Mouse (Mus musculus) MEL-GATA-1-ER (cell line): ENCODE results near the gene Gm815.

Experiments
- DNase-seq: peaks from one replicate; pipeline ENCODE4 v3.0.0-alpha.2; 2012; ENCODE audit warnings: low read depth; ENCODE audit errors: extremely low read depth

The Gm815 gene

DNA sequence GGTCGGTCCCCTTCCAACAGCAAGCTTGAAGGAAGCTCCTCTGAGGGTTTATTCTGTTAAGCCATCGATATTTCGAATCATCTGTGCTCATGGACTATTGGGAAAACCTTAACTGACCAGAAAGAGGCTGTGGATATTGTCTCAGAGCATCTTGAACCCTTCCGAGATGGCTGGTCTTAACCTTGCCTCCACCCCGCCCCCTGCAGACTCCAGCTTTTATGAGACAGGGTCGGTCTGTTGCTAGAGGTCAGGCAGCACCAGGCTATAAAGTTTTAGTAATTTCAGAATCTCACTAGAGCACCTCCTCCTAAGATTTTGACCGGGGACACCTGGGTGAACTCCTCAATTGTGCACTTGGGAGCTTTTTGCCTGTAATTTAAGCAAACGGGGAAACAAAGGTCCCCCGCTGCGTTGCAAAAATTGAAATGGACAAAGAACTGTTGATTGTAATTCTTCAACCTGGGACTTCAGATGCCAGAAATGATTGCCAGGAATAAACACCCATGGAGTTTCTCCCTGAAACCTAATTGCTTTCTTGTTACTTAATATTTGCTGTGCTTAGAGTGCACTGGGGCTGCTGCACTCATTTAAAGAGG lies 8.4 kb upstream of the Gm815 start:
- no peak for DNase-seq

DNA sequence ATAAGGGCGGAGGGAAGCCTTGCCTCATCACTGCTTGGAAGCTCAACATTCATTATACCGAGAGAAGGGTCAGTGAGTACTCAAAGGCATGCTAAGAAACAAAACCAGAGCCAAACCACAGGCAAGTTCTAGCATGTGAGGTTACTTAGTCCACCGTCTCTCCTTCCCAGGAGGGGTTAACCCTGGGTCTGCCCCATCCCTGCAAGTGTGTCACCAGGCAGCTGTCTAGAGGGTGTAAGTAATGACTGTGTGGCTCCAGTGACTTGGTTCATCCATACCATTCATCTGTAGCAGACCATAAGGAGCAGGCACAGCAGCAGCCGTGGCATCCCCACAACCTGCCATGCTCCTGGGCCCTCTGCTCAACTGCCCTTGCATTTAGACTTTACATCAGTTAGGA lies 5.8 kb upstream of the Gm815 start:
- DNase-seq: no peak

- no peak for DNase-seq
Measured at GRCm38 (mm10) chr19:26881866-26882427, 3.7 kb upstream of the Gm815 start.

DNA sequence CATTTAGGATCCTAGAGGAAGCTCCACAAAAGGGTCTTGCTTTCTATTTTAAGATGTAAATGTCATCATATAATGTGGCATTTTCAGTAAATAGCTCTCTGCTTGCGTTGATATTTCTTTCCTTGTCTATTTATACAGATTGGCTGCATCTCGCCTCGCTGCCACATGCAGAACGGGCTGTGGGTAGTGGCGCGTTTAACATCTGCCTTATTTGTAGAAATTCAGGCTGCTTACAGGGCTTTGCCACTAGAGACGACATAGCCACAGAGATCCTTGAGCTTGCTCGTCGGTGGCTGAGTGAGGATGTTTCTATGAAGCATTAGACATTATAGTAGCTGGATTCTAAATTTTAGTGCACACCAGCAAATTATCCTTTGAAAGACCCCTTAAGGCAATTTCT lies 2.5 kb downstream of the Gm815 start:
- no peak for DNase-seq

DNA sequence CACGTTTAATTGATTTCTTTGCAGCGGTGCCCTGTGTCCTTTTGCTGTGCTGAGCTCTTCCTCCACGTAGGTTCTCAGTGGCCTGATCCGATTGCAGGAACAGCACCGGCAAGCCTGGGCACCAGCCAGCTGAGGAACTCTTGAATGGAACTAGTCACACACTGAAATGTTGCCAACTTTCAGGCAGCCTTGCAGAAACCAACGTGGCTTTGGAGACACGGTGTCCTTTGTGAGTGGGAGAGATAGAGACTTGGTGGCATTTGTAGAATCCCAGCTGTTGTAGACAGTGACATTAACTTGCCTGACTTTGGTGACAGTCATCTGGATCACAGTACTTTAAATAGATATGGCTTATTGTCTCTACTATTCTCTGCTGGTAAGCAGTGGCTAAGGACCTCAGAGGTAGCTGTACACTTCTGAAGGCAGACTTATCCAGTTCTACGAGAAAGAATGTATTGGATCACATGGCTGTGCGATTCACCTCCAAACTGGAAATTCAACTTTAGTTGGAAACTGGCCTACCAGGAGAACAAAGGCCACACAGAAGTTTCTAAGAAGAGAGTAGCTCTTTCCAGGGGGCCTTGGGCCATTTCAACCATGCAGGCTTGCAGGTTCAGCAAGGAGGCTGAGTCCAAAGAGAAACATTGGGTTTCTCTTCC lies 5.8 kb downstream of the Gm815 start:
- no peak for DNase-seq

DNA sequence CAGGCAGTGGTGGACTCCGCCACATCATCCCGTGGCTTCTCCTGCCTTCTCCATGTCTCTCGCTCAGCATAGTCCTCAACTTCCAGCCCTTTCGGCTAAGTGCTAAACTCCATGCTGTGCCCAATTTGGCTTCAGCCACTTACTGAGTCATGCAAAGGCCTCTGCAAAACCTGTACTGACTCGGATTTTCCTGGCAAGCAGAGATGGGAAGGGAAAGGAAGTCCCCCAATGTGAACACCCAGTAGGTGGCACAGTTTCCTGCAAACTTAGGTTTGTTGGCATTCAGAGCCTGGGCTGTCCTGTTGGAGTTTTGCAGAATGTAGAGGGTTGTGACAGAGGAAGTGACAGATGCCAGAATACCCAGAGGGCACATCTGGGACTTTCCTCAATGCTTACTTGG lies 7.2 kb downstream of the Gm815 start:
- DNase-seq: no peak

GRCm38 (mm10) chr19:26902162-26902561 lies 16.5 kb downstream of the Gm815 start:
- no peak for DNase-seq

DNA sequence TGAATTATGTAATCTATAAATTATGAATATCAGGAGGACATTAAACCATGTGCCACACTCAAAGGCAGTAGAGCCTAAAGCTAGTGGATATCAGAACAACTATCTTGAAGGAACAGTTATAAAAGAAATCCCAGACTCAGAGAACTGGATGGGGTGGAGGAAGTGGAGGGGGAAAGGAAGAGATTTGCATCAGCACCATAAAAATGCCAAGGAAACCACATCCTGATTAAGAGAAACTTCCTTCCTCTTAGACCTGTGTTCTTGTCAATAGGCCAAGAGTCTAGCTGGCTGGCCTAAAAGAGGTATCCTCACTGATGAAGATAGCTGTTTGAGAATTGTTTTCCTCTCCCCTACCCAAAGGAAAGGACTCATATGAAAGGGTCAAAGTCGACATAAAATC lies 28.6 kb downstream of the Gm815 start:
- no peak for DNase-seq

DNA sequence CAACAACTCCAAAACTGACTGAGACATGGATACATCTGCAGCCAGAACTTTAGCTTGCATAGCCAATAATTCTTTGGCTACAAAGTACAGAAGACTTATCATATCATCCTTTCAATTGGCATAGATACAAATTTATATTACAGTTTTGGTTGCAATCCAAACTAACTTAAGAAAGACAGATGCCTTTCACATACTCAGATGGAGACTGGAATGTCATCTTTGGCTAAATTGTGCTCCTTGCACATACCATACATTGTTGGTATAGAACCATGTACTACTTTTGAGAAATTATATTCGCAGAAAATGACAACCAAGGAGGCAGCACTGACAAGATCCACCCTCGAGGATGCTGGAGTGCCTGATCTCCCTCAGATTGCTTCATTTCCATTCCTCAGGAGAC lies 35.1 kb downstream of the Gm815 start:
- DNase-seq: no peak

DNA sequence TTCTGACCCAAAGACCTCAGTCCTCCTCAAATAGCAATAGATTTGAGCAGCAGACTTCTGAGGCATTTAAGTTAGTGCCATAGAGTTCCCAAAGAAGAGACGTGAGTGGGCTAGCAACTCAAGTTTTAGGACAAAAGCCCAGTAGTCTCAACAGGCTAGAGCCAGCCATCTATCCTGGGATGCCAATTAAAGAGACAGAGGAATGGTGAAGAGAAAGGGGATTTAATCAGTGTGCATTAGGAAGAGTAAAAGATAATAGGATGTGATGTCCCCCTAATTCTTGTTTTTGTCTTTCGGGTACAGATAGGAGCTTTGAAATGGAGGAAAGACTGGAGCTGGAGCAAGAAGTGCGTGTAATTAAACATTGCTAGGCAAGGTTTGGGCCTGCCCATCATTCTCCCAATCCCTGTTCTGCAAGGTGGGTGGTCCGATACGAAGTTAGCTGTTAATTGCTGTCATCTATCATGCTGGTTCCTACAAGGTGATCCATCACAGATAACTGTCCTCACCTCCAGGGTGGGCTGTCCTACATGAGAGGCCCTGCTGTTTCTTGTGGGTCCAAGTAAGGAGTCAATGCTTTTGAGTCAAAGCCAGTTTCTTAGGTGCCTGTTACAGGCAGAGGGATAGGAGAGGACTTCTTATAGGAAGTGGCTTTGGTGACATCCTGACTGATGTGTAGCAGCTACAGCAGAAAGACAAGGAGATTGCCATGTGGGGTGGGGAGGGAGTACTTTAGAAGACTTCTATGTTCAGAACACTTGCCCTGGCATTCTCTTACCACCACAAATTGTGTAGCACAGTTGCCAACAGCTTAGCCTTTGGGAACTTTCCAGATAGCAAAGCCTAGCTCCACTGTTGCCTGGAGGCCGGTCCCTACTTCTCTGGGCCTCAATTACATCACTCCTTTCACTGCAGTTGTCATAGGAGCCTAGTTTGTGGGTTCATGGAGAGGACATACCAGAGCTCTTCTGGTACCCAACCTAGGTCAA lies 44.9 kb downstream of the Gm815 start:
- DNase-seq: no peak

- DNase-seq: no peak
Measured at GRCm38 (mm10) chr19:26934186-26934585, 48.5 kb downstream of the Gm815 start.
